Mouse (Mus musculus): ENCODE data around the gene Pagr1a.

- no peak for TF ChIP-seq CTCF (IDR thresholded peaks at IDR 0.05; ENCODE audit: control insufficient read depth, insufficient read depth, insufficient read length)
- no peak for TF ChIP-seq MAX (IDR thresholded peaks at IDR 0.05)
- TF ChIP-seq USF1 (IDR thresholded peaks at IDR 0.05; ENCODE audit: low read depth): no peak
- no peak for TF ChIP-seq MYOG (IDR thresholded peaks at IDR 0.05; ENCODE audit: control insufficient read depth, extremely low read depth, insufficient read length)
- no peak for TF ChIP-seq CEBPB (IDR thresholded peaks at IDR 0.05; ENCODE audit: low read depth)
Measured at GRCm38 (mm10) chr7:126988816-126989215, 28.3 kb downstream of the Pagr1a start.

Data from C2C12 (cell line).